Mouse (Mus musculus): ENCODE data around the gene Pef1.

GRCm38 (mm10) chr4:130138441-130139213 is 36.3 kb downstream of the Pef1 start:
- TF ChIP-seq CTCF (IDR thresholded peaks at IDR 0.05; ENCODE audit: borderline replicate concordance, extremely low read depth, insufficient read depth, insufficient read length), result peak; percentile 92
- no peak for TF ChIP-seq POLR2A (IDR thresholded peaks at IDR 0.05; ENCODE audit: borderline replicate concordance, extremely low read depth, insufficient read depth, insufficient read length, poor library complexity, severe bottlenecking)

Measured in brain, embryonic 14.5 days (tissue).